Mouse (Mus musculus) cerebellum, adult 11-12 months (tissue): ENCODE measurements around the gene Cbfa2t3.

ENCODE experiments used
- DNase-seq: peaks from one replicate; pipeline ENCODE4 v3.0.0; 2022

Gene Cbfa2t3

DNA sequence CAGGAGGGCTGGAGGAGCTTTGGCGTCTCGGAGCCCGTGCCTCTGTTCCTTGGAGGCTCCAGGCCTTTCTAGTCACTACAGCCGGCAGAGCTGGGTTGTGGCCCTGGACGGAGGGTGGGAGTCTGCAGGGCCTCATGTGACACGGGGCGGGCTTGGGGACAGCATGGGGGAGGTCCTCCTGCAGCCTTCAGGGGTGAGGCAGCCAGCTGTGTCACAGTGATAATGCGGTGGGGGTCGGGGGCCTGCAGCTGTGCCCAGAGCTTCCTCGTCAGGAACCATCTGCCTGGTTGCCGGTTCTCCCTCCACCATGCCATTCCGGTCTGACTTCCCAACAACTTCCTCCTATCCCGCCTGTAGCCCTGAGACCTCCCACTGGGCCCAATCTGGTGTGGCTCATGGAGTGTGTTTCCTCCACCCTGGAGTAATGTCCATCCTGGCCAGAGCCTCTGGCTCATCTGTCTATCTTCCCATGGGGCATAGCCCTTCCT lies at the start of gene Cbfa2t3:
Cbfa2t3 (minus strand) TSS at position 105 of the 488 bp plus-strand sequence.
- DNase-seq, result peak; percentile 53

DNA sequence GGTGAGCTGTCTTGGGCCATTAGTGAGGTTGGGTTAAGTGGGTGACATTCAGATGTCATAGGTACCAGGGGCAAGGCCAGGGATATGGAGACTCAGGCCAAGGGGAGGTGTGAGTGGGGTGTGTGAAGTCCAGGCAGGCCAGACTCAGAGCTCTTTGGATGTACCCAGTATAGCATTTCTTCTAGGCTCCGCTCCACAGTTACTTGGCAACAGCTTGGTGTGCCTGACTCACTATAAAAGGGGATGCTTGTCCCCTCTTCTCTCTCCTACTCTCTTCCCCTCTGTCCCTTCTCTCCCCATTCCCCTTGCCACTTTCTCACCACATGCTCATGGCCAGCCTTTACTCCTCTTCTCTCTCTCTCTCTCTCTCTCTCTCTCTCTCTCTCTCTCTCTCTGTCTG lies 48.9 kb upstream of the Cbfa2t3 start:
- no peak for DNase-seq

DNA sequence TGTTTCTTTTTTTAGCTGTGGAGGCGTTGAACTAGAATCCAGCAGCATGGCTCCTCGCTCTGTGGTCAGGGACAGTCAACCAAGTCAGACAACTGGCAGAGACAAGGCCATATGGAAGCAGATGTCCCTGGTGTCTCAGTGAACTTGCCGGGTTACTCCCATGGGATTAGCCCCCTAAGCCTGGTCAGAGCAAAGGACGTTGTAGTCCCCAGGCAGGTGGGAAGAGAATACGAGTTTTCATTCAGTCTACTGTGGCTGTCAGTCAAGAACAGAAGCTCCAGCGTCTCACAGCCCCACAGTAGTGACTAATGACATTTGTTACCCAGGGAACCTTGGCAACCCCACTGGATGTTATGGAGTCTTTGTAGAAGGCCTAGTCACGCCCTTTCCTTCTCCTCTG lies 47.5 kb upstream of the Cbfa2t3 start:
- DNase-seq, result no peak

DNA sequence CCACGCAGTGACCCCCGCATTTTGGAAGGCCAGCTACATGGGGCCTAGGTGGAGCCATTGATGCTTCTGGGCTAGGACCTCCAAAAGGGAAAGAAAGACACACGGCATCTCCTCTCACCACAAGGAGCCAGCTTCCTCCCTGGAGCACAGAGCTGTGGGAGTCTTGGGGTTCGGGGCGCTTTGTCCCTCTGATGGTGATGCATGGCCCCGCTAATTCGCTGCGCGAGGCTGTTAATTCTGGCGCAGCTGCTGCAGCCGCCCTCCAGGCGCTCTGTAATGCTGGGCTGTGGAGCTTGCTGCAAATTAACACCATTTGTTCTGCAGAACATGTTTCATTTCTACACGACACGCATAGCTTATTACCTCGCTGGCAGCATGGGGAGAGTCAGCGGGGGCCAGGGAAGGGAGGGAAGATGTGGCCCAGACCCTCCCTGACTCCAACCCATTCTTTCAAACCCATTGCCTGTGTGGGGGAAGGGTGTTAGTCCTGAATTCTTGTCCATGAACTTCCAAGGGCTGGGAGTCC lies 46.9 kb upstream of the Cbfa2t3 start:
- no peak for DNase-seq

DNA sequence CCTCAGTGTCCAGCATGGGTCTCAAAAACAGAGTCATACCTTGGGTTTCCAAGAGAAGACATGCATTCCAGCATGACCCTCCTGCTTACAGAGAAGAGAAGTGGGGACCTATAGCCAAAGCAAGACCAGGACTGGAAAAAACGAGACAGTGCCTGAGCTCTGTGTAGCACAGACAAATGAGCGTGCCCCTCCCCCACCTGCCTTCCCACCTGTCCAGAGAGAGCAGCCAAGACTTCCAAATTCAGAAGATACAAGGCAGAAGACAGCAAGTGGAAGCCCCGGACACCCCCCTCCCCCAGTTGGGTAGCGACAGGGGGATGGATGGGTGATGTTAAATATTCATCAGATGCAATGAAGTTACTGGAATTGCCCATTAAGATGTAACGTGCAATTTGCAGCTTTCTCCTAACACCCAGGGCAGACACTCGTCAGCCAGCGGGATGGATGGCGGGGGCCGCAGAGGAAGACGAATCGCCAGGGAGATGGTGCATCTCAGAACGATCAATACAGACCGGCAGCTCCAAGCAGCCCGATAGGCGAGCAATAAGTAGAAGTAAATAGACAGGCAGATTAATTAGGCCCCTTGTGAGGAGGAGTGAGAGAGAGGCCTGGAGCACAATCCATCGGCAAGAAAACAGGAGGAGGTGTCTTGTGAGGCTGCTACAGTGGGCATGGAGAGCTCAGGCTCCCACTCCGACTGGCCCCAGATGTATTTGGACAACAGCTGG lies 46.3 kb upstream of the Cbfa2t3 start:
- peak; percentile 69 for DNase-seq

DNA sequence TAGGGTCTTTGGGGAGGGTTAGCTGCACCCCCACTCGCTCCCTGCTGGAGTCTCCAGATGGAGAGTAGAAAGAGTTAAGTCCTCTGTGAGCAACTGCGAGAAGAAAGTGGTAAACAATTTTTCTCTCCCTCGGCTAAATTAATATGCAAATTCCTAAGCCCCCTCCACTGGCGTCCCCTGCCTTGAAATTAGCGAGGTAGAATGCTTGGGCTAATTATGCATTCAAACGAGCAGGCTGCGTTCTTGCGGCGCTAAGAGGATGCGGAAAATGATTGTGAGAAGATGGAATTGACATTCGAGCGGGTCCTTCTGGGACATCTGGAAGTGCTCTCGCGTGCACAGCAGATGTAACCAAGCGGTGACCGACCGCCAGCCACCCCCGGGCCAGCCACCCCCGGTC lies 43.6 kb upstream of the Cbfa2t3 start:
- DNase-seq, result no peak

DNA sequence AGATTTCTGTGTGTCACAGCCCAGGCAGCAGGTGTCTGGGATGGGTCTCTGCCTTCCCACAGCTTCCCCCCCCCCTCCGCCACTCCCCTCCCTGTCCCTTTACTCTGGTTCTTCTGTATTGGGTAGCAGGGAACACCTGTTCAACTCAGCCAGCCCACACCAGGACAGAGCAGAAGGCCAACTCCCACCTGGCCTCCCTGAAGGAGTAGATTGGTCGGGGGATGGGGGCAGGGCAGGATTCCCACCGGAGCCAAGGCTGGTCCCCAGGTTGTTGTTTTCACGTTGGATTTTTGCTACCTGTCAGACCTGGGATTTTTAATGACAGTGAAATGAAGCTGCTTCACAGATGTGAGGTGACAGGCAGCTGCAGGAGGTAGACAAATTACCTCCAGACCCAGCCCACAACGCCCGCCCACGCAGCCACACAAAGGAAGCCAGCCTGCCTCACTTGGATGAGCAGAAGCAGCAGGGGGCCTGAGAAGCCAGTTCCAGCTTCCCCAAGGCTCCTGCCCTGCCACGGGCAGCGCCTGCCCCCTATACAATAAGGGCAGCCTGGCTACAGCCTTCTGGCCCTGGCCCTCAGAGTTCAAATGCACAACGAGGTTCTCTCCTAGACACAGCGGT lies 40.3 kb upstream of the Cbfa2t3 start:
- peak; percentile 74 for DNase-seq

DNA sequence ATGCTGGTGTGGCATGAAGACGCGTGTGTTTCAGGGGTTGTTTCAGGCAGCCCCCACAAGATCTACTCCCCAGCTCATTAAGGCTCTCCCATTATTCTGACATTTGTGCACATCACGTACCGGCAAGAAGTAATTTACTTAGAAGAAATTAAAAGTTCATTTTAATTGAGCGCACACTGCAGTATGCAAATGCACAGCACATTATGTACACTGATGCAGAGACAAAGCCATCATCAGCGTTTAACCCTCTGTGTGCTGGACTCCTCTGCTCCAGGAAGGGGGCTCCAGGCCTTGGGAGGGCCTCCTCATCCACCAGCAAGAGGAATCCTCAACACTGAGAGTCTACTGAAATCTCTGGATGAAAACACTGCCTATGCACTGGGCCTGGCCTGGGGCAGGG lies 39.0 kb upstream of the Cbfa2t3 start:
- no peak for DNase-seq

DNA sequence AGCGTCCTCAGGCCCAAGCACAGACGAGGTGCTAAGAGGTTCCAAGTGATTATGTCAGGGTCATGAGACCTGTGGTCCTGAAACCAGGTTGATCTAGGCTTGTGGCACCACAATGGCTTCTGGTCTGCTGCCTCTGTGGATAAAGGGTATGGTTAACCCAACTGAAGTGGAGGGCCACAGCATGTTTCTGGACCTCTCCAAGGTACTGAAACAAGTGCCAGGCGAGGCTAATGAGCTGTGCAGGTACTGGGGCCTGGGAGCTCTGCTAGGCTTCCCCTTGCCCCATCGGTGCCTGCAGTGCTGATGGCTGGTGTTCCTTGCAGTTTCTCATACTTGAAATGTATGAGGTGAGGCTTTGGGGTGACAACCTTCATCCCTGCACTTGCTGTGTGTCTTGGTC lies 38.2 kb upstream of the Cbfa2t3 start:
- DNase-seq, result no peak

DNA sequence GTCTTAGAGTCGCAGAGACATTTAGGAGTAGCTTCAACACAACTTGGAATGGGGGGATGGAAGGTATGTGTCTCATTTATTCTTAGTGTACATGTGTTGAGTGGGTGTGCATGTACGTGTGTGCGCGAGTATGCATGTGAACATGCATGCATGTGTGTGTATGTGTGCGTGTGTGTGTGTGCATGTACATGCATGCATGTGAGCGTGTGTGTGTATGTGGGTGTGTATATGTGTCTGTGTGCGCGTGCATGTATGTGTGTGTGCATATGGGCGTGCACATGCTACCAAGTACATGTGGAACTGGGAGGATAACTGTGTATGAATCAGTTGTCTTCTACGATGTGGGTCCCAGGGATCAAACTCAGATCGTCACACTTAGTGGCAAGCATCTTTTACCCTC lies 37.7 kb upstream of the Cbfa2t3 start:
- DNase-seq, result no peak

DNA sequence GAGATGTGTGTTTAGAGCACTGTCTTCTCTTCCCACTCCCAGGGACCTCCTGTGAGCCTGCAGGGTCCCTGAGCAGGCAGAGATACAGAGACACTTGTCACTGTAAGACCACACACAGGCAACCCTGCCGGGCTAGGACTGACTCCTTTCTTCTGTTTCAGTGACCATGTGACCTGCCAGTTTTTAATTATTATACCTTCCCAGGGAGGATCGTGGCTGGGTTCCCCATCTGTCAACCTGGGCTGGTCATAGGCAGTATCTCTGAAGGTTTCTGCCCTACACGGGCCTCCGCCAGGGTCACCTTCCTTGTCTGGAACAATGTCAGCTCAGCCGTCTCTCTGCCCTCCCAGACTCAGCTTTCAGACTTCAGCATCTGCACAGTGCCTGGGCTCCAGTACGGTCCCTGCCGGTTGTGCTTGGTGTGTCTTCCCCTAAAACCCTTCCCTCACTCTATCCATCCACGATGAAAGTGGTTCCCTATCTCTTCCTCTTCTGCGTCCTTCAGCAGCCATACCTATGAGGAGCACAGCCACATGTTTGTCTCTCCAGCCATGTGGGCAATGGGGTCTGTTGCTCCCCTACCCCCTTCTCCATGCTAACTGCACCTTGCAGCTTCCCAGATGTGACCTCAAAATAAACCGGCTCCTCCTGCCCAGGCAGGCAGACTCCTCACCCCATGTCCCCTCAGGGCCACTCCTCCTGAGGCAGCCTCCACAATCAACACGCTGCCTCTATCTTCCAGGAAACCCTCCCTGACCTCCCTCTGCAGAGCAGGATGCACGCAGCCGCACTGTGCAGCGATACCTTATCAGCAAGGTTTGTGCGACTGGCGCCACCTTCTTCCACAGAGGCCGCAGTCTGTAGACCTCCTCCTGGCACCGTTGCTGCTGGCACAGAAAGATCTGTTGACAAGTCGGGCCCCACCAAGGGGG lies 36.9 kb upstream of the Cbfa2t3 start:
- DNase-seq, result no peak

DNA sequence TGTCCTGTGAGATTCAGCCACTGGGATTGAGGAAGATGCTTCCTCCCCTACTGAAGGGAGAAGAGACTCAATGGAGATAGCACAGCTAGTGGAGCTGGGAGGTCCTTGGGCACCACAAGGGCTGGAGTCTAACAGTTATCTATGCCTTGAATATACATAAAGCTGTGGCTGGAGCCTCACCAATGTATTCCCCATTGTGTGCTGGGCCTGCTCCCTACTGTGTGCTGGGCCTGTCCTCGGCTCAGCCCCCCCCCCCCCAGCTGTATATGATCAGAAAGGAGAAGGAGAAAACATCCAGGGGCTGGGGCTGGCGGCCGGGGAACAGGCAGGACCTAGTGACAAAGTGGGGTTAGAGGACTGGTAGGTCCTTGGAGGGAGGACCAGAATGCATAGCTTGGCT lies 36.2 kb upstream of the Cbfa2t3 start:
- DNase-seq, result no peak

DNA sequence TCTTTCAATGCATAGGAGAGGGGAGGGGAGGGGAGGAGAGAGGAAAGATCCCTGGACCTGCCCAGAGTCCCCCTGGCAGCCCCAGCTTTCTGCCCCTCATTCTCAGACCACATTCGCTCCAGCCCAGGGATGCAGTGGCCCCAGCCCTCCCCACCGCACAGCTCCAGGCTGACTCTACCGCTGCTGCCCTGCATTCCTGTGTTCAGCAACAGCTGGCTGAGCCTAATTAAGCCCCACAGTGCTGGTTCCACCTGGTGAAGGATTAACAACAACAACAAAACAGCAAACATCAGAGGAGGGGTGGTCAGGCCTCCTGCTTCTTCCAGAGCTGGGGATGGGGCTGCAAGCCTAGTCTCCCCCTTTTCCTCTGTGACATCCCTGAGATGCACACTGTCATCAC lies 29.7 kb upstream of the Cbfa2t3 start:
- no peak for DNase-seq

DNA sequence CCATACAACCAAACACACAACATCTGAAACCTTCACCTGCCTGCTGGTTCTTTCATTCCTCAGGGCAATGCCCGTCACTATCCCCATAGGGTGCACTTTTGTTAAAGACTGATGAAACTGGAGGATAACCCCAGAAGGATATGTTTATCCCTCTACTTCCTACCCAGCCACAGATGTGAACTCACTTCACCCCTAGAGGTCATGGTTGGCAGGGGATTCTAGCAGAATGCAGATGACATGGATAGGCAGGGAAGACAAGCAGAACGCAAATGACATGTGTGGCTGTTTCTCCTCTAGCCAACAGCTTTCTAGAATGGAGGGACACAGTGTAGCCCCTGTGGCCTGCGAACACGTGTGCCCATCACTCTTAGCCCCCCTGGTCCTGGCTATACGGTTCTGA lies 28.5 kb upstream of the Cbfa2t3 start:
- DNase-seq, result no peak

DNA sequence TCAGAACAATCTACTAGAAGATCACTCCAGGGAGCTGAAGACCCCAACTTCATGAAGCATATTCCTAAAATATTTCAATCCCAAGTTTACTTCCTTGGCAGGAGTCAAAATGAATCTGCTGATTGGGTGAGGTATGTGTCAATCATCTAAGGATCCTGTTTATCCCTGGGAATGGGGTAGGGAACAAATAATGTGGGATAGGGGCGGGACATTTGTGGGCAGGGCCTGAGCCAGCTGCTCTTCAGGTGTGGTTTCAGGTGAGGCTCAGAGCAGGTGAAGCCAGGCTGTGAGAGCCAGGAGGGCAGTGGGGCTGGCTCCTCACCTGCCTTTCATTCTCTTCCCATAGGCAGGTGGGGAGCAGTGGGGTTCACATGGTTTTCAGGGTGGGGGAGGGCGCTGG lies 27.9 kb upstream of the Cbfa2t3 start:
- DNase-seq, result no peak

DNA sequence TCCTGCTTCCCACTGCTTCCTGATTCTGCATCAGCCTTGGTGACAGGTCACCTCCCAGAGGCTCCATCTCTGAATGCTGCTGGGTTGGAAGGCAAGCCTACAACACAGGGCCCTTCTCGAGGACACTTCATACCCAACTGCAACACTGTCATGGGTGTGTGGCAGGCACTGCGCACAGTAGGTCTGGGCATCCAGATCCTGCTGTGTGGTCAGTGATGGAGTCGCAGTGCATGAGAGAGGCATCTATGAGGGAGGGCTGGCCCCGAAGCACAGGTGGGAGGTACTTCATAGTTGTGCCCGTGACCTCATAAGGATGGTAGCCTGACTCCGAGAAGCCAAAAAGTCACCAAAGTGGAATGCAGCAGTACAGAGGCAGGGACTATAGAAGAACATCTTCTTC lies 26.3 kb upstream of the Cbfa2t3 start:
- no peak for DNase-seq

DNA sequence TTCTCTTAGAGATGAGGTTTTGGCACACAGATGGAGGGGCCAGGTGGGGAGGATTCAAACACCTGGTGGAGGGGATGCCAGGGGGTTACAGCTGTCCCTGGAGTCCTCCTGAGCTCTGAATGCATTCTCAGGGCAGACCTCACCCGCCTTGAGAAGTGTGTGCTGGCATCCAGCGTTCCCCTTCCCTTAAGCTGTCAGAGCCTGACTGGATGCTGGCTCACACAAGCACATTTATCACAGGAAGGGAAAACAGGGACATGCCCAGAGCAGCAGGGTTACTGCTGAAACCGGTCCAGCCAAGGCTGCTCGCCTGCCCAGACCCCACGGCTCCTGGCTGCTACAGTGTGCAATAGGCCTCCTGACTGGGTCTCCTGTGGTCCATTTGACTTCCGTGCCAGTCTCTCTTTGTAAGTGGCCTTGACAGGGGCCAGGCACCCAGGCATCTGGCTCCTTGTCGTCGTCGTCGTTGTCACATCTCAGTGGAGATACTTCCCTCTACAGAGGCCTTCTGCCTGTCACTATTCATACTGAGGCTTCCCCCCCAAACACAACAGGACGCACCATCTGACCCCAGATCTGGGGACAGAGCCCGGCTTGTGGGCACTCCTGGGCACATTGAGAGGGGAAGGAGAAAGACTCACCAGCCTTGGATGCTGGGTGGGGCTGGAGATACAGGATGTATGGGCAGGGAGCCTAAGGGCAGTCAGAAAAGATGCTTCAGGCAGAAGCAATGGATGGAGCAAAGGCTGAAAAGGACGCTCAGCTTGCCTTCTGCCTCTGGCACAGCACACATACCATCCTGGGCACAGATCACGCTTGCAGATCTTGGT lies 22.1 kb upstream of the Cbfa2t3 start:
- DNase-seq, result peak; percentile 75

DNA sequence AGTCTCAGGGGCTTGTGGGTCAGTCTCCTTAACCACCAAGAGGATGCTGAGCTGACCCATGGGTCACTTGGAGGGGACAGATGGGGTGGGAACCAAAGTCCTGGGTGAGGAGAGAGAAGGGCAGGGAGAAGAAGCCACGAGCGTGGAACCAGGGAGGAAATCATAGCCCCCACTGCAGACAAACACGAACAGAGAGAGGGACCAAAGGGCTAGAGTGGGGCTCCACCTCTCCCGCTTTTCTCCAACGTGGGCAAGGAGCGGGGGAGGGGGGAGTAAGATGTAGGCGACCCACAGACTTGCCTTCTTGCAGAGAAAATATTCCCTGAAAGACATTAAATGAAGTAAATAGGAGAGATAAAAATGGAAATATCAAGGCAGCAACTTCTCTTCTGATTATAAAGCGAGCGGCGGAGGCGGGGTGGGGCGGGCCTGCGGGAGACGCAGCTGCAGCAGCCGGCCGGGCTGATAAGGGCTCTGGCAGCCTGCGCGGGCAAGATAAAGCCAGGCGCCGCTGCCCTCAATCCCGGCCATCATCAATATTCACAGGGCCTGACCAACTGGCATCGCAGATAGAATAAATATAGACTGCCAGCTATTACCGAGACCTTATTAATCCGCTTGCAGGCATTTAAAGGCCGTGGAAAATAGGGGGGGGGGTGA lies 21.3 kb upstream of the Cbfa2t3 start:
- no peak for DNase-seq

DNA sequence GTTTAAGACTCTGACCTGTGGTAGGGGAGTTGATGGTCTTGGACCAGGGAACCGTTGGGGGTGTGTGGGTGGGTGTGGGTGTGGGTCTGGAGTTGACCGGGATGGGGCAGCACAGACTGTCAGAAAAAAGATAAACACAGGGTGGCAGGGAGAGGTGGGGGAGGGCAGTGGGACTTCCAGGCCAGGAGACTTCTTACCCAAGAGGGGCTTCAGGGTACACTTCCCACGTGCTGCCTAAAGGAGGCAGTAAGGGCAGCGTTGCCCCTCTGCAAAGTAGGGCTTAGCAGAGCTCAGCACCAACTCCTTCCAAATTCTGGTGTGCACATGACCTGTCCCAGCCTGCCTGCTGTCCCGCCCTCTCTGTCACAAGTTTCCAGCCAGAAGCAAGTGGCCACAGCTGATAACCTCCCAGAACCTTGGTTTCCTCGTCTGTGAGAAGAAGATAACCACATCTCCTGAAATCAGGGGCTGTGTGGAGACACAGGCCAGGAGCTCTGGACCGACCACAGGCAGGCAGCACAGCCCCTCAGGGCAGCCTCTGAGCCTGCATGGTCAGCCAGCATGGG lies 20.7 kb upstream of the Cbfa2t3 start:
- DNase-seq, result no peak

DNA sequence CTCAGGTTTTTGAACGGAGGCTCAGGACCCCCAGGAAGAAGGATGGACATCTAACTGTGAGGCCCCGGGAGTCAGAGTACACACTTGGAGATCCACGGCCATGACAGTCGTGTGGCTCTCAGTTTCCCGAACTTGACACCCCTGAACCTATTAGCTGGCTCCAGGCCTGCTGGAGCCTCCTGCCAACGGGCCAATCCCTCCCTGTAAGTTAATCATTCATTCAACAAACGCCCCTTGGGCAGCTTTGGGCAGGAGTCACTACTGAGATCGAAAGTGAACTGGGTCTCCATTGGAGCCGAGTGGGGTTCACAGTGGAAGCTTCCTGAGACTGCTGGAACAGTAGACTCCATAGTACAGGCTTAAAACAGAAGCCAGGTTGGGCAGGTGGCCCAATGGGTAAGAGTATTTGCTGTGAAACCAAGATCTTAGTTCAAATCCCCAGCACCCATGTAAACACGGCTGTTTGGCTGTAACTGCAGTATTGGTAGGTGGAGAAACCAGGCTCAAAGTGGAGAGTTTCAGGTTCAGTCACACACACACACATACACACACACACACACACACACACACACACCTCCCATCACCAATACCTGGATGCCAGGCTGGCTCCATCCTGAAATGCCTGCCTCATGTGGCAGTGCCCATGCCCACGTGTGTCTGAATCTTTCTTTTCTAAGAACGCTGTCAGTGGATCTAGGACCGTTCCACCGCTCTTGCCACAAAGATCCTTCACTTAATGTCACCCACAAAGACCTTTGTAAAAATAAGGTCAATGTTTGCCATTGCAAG lies 20.0 kb upstream of the Cbfa2t3 start:
- no peak for DNase-seq
